Mouse (Mus musculus) midbrain, embryonic 14.5 days (tissue): ENCODE data around the gene Tmem44. TPM values are rescaled to one million over a fixed set of nuclear protein-coding genes. Genes with fewer than 3 reads are reported as not detected.

Experiments used
- ATAC-seq: fragments of 200-750 bp; cut with Nextera tagmentation; 2 replicates; pipeline ENCODE4 v1.8.0; 2017; ENCODE audit warnings: moderate number of reproducible peaks, moderate library complexity; ENCODE audit not compliant: low FRiP score, low TSS enrichment
- DNase-seq: peaks from one replicate; pipeline ENCODE4 v3.0.0-alpha.2; 2015
- H3K27ac ChIP-seq: fragments of 300-500 bp; sonication (generic); replicated peaks from 2 replicates; pipeline ENCODE4 v1.5.1; 2014; ENCODE audit warnings: mild to moderate bottlenecking, low read depth, low read length, moderate library complexity
- H3K27me3 ChIP-seq: fragments of 300-500 bp; sonication (generic); 2 replicates; pipeline ENCODE4 v1.6.1; 2014; ENCODE audit warnings: low read length, control low read depth, mixed read lengths; ENCODE audit not compliant: control insufficient read depth, insufficient read depth
- H3K36me3 ChIP-seq: fragments of 300-500 bp; sonication (generic); 2 replicates; pipeline ENCODE4 v1.6.1; 2014; ENCODE audit warnings: low read length, control low read depth; ENCODE audit not compliant: control insufficient read depth, insufficient read depth
- H3K4me1 ChIP-seq: fragments of 300-500 bp; sonication (generic); 2 replicates; pipeline ENCODE4 v1.6.1; 2014; ENCODE audit warnings: mild to moderate bottlenecking, antibody characterized with exemption, low read length, control low read depth; ENCODE audit not compliant: control insufficient read depth, insufficient read depth
- H3K4me2 ChIP-seq: fragments of 300-500 bp; sonication (generic); 2 replicates; pipeline ENCODE4 v1.6.1; 2014; ENCODE audit warnings: mild to moderate bottlenecking, low read length, moderate library complexity
- H3K4me3 ChIP-seq: fragments of 300-500 bp; sonication (generic); replicated peaks from 2 replicates; pipeline ENCODE4 v1.5.1; 2014; ENCODE audit warnings: low read depth, low read length
- H3K9ac ChIP-seq: fragments of 300-500 bp; sonication (generic); replicated peaks from 2 replicates; pipeline ENCODE4 v1.6.1; 2014; ENCODE audit warnings: mild to moderate bottlenecking, low read length, moderate library complexity
- H3K9me3 ChIP-seq: fragments of 300-500 bp; sonication (generic); 2 replicates; pipeline ENCODE4 v1.6.1; 2016; ENCODE audit warnings: low read length, control low read depth, mixed read lengths; ENCODE audit not compliant: control insufficient read depth
- WGBS: fragments of 180-500 bp; shearing (Covaris S2); extraction: QIAGEN DNeasy Blood & Tissue Kit; methylation state at CpG from one replicate; pipeline ENCODE4 v1.1.7; 2014; 5-methylcytosine and 5-hydroxymethylcytosine counted together
- polyA plus RNA-seq: library from polyadenylated mRNA; unstranded; fragments of >200 nt; fragmentation: Nextera tagmentation; extraction: Ambion mirVana; gene quantifications from 2 replicates; pipeline ENCODE4 v1.2.1, GENCODE M21; 2014

The Tmem44 gene
- polyA plus RNA-seq, 1 experiment from 2014 or later: 76.3 TPM

DNA sequence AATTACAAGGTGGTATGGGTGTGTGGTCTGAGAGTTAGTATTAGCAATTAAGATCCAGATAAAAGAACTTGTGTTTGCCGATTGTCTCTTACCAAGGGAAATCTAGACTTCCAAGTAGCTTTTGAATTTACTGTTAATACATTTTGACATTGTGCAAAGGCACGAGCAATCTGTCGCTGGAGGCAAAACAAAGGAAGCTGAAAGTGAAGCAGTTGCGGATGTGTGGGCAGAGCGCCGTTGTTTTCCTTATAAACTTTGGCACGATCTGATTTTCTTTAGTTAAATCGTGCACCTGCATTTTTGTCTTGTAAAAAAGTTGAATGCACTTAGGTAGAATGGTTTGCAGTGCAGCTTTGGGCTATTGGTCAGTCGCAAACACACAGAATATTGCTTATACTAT is 40.6 kb downstream of the Tmem44 start:
- peak overlapping the region; percentile 93 for H3K27ac ChIP-seq
- DNase-seq (no peak), ATAC-seq (no peak)
- H3K9me3 ChIP-seq: no peaks in the 10 kb centered on the region
- H3K4me3 ChIP-seq: peak overlapping the region; percentile 68
- H3K4me1 ChIP-seq: peaks cover 13% of the 10 kb centered on the region
- H3K4me2 ChIP-seq: peak overlapping the region; percentile 70
- H3K9ac ChIP-seq: peak overlapping the region; percentile 75; the same call in 1 of the 2 replicates
- peaks cover 22% of the 10 kb centered on the region for H3K36me3 ChIP-seq
- WGBS: 41% methylated on average over 9 of the region's 9 CpGs
- H3K27me3 ChIP-seq: no peaks in the 10 kb centered on the region

DNA sequence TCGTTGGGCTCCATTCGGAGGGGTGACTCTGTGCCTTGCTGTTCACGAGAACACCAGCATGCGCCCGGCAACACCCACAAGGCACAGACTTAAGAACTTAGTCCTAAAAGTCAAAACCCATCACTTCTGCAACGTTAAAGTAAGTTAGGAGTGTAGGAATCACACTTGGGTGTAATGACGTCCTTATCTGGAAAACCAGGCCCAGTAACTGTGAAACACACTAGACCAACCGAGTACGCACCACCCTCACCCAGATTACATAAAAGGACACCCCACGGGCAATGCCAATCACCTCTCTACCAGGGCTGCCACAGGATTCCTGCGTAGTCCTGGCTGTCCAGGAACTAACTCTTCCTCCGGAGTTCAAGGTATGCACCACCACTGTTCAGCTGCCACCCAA is 41.3 kb downstream of the Tmem44 start:
- Histone ChIP-seq H3K36me3 (peaks cover 16% of the 10 kb centered on the region), H3K9ac (no peak overlapping the region), H3K27me3 (no peaks in the 10 kb centered on the region), H3K4me1 (peaks cover 13% of the 10 kb centered on the region), H3K4me3 (no peak overlapping the region), H3K27ac (no peak overlapping the region), H3K4me2 (no peak overlapping the region), H3K9me3 (no peaks in the 10 kb centered on the region)
- DNase-seq (no peak), ATAC-seq (no peak)
- WGBS: 93% methylated on average over 12 of the region's 12 CpGs

DNA sequence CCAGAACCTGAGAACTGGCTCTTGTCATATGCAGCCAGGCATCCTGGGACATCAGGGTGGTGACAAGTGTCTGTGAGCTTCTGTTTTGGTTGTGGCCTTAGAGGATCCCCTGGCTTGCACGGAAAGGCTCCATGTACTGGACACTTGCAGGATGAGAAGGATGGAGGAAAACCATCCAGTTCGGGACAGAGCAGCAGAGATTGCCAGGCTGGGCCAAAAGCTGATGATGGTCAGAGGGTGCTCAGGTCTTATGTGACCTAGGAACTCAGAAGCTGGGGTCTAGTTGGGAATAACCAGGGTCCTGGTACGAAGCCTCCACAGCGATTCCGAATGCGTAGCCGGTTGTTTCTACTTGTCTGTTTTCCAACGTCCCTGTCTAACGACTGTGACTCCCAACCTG is 41.9 kb downstream of the Tmem44 start:
- Histone ChIP-seq H3K27ac (no peak overlapping the region), H3K4me3 (no peak overlapping the region), H3K4me2 (no peak overlapping the region), H3K4me1 (peaks cover 13% of the 10 kb centered on the region), H3K27me3 (no peaks in the 10 kb centered on the region), H3K9me3 (no peaks in the 10 kb centered on the region), H3K36me3 (peaks cover 10% of the 10 kb centered on the region), H3K9ac (no peak overlapping the region)
- DNase-seq (no peak), ATAC-seq (no peak)
- WGBS: 94% methylated on average over 9 of the region's 9 CpGs

DNA sequence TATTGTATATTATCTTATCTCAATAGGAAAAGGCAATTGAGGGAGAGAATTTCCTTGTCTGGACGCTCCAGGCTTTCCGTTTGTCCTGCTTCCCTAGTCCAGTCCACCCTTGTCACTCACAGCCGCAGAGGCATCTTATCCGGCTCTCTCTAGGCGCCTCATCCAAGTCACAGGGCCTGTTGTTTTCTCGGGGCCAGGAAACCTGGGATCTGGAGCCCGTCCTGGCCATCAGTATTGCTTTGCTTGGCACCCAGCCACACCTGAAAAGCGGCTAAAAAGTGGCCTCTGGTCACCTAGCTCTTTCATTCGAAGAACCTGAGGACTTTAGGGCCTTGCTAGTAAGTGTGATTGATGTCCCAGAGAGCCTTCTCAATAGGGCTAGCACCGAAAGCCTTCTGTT is 43.5 kb downstream of the Tmem44 start:
- WGBS: 79% methylated on average over 10 of the region's 10 CpGs
- no peak overlapping the region for H3K9ac ChIP-seq

DNA sequence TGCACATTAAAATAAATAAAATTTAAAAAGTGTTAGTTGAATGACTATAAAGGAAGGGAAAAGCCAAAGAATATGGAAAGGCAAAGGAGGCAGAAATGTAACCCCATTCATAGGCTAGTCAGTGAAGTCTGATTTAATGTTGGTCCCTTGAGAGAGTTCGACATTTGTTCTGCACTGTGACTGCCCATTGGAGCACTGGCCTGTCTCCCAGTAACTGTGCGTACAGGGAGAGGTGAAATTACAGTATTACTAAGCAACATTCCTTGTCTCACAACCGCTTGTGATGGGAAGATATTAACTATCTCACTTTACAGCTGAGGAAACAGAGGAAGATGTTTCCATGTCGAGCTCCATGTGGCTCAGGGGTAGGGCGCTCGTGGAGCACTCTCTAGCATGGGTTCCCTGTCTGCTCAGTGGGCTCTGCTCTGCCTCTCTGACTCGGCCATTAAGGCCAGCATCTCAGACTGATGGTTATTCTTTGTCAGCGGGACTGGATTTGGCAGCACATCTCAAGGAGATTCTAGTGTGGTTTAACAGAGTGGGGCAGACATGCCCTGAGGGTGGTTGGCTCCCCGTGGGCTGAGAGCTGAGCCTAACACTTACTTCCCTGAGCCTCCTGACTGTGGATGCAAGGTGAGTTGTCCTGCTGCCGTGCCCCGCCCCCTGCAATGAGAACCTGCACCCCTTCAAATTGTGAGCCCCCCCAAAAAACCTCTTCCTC is 45.2 kb downstream of the Tmem44 start:
- 72% methylated on average over 11 of the region's 11 CpGs for WGBS
- H3K4me1 ChIP-seq: peaks cover 5% of the 10 kb centered on the region; the same call in 1 of the 2 replicates
- ATAC-seq: no peak

More for the DNA sequence above, 43.5 kb downstream of the Tmem44 start:
- H3K27me3 ChIP-seq: no peaks in the 10 kb centered on the region
- no peaks in the 10 kb centered on the region for H3K9me3 ChIP-seq
- no peak overlapping the region for H3K4me2 ChIP-seq
- DNase-seq (no peak), ATAC-seq (no peak)
- no peak overlapping the region for H3K4me3 ChIP-seq
- no peaks in the 10 kb centered on the region for H3K36me3 ChIP-seq
- H3K4me1 ChIP-seq: peaks cover 13% of the 10 kb centered on the region
- no peak overlapping the region for H3K27ac ChIP-seq

DNA sequence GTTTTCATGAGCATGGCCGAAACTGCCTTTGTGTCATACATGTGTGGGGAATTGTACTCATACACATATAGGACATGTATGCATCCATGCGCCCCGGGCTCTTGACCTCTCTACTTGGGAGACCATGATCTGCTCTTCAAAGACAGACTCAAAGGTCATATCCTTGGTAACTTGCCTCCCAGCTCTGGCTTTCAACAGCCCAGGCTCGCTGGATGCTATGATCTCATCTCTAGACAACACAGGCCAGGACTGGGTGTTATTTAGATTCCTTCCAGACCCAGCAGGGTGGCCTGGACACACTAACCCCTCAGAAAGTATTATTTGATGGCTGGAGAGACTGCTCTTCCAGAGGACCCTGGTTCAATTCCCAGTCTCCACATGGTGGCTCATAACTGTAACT is 45.8 kb downstream of the Tmem44 start:
- H3K9ac ChIP-seq: no peak overlapping the region
- H3K9me3 ChIP-seq: no peaks in the 10 kb centered on the region
- H3K4me1 ChIP-seq: no peaks in the 10 kb centered on the region
- H3K27ac ChIP-seq: no peak overlapping the region
- no peaks in the 10 kb centered on the region for H3K36me3 ChIP-seq
- DNase-seq: no peak
- ATAC-seq: no peak
- H3K27me3 ChIP-seq: no peaks in the 10 kb centered on the region
- no peak overlapping the region for H3K4me3 ChIP-seq
- H3K4me2 ChIP-seq: no peak overlapping the region
- 81% methylated on average over 4 of the region's 4 CpGs for WGBS

More for the DNA sequence above, 45.2 kb downstream of the Tmem44 start:
- Histone ChIP-seq H3K27ac (no peak overlapping the region), H3K4me2 (no peak overlapping the region), H3K27me3 (no peaks in the 10 kb centered on the region), H3K4me3 (no peak overlapping the region), H3K9me3 (no peaks in the 10 kb centered on the region), H3K36me3 (no peaks in the 10 kb centered on the region), H3K9ac (no peak overlapping the region)
- peak; percentile 31 for DNase-seq

DNA sequence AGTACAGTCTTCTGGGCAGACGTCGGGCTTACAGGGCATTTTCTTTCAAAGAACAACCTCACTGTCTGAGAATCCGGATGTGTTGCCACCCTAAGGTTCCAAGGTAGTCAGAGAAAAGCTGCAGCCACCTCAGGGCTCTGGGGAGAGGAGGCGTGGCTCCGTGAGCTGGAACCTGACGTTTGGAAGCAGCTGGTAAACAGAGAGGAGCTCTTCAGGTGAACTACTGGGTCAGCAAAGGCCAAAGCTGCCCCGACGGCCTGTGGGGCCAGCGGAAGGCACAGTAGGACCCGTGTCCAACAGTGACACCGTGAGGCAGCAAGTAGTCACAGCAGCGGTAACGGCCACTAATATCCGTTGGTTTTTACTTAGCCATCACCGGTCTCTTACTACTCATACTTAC is 46.7 kb downstream of the Tmem44 start:
- Histone ChIP-seq H3K27ac (no peak overlapping the region), H3K4me2 (no peak overlapping the region), H3K4me3 (no peak overlapping the region), H3K4me1 (no peaks in the 10 kb centered on the region), H3K9ac (no peak overlapping the region), H3K9me3 (no peaks in the 10 kb centered on the region), H3K36me3 (no peaks in the 10 kb centered on the region), H3K27me3 (no peaks in the 10 kb centered on the region)
- ATAC-seq (no peak), DNase-seq (peak; percentile 72)
- 17% methylated on average over 15 of the region's 15 CpGs for WGBS

DNA sequence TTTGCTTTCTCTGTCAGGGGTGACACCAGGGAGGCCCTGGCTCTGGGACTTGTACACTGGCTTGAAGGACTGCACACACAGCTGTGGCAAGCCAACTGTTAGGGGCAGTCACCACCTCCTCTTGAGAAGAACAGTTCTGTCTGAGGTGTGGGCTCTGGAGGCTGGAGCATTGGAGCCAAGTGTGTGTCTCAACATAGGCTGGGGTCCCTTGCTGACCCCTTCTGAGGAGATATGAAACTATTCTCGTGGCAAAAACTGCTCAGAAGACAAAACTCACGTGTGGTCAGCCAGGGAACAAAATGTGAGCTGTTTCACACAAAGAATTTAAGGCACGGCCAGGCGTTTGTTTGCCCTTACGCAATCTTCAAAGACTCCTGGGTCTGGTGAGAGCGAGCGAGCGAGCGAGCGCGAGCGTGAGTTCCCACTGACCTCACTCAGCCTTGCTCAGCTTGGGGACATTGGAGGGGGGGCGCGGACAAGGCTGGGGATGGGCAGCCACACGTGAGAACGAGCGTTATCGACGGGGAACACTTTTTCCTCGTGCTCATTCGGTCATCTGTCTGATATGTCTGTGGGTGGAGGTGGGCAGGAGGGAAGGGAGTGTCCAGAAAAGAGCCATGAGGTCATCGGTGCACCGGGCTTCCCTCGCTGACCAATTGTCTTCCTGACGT is 48.3 kb downstream of the Tmem44 start:
- no peak overlapping the region for H3K4me3 ChIP-seq
- no peaks in the 10 kb centered on the region for H3K9me3 ChIP-seq
- no peaks in the 10 kb centered on the region for H3K27me3 ChIP-seq
- no peaks in the 10 kb centered on the region for H3K4me1 ChIP-seq
- H3K4me2 ChIP-seq: peak overlapping the region; percentile 8; the same call in 1 of the 2 replicates
- no peak overlapping the region for H3K27ac ChIP-seq
- no peak for DNase-seq
- WGBS: 41% methylated on average over 25 of the region's 25 CpGs
- ATAC-seq: no peak
- H3K36me3 ChIP-seq: no peaks in the 10 kb centered on the region
- no peak overlapping the region for H3K9ac ChIP-seq

DNA sequence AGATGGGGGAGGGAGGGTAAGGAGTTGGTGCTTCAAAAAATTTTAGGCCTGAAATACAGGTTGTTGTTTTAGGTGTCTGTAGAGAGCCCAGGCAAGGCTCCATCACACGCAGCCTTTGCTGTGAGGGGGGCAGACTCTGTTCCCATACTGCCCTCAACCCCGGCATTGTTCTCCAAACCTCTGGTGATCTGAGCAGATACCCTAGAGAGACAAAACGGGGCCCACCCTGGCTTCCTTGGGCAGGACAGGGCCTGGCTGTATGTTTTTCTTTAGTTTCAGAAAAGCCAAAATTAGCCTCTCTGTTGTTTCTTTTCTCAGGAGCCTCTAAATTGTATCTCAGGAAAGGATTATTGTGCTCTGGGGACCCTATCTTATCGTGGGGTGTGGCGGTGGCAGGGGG is 49.0 kb downstream of the Tmem44 start:
- Histone ChIP-seq H3K9ac (no peak overlapping the region), H3K4me1 (no peaks in the 10 kb centered on the region)
- DNase-seq: no peak

More for the DNA sequence above, 49.0 kb downstream of the Tmem44 start:
- no peaks in the 10 kb centered on the region for H3K27me3 ChIP-seq
- no peak for ATAC-seq
- no peak overlapping the region for H3K4me2 ChIP-seq
- H3K36me3 ChIP-seq: no peaks in the 10 kb centered on the region
- no peak overlapping the region for H3K27ac ChIP-seq
- H3K9me3 ChIP-seq: no peaks in the 10 kb centered on the region
- 64% methylated on average over 5 of the region's 5 CpGs for WGBS
- H3K4me3 ChIP-seq: no peak overlapping the region
